Comparison of ENCODE assay signal across 27 mouse cellular contexts in genomic region chr5:129519591-129519990, GRCm38 (mm10). TPM values are rescaled to one million over a fixed set of nuclear protein-coding genes. Genes with fewer than 3 reads are reported as not detected.
DNase-seq lines count a peak whose midpoint lies in the region; TF ChIP-seq lines count a peak whose summit lies in the region.
"Had no signal": no experiment of that assay in that cellular context is flagged by ENCODE, and none has a peak within 500 bp of the region (broad histone marks: within the 10 kb centered on the region; RNA-seq: fewer than 3 reads in every experiment).

No protein-coding gene starts in this region.

- 0 out of 2 replicates have a peak overlapping the region, but pooled peaks have one; percentile 1 for H3K27ac ChIP-seq in left cerebral cortex, adult 2 months
- no peak overlapping the region for H3K27ac ChIP-seq in hindbrain, embryonic 10.5 days
- H3K27ac ChIP-seq: embryonic facial prominence, embryonic 10.5 days; embryonic facial prominence, embryonic 13.5 days; forebrain, embryonic 12.5 days; heart, embryonic 15.5 days; hindbrain, embryonic 12.5 days; hindbrain, embryonic 15.5 days had no signal

- TF ChIP-seq CTCF in left cerebral cortex, adult 2 months (IDR thresholded peaks at IDR 0.05) = no peak

- peaks cover 100% of the 10 kb centered on the region for H3K36me3 ChIP-seq in hindbrain, embryonic 10.5 days

- no peaks in the 10 kb centered on the region for H3K27me3 ChIP-seq in hindbrain, embryonic 10.5 days (ENCODE audit: insufficient read depth, poor library complexity, severe bottlenecking)
- H3K27me3 ChIP-seq: CH12.LX; embryonic facial prominence, embryonic 13.5 days; forebrain, embryonic 12.5 days; heart, embryonic 12.5 days; heart, embryonic 15.5 days; hindbrain, embryonic 12.5 days; hindbrain, embryonic 15.5 days; Patski had no signal

- no peaks in the 10 kb centered on the region for H3K9me3 ChIP-seq in hindbrain, embryonic 10.5 days
- H3K9me3 ChIP-seq: embryonic facial prominence, embryonic 10.5 days; embryonic facial prominence, embryonic 13.5 days; forebrain, embryonic 12.5 days; G1E; heart, embryonic 12.5 days; heart, embryonic 15.5 days; hindbrain, embryonic 12.5 days; hindbrain, embryonic 15.5 days had no signal

- intact Hi-C loops in left cerebral cortex, adult 2 months (cut with DNase I) = no loop called here
- intact Hi-C loops in left cerebral cortex, postnatal 36 days (cut with DNase I) = no loop called here

- no peaks in the 10 kb centered on the region for H3K4me1 ChIP-seq in hindbrain, embryonic 10.5 days (replicated peaks)
- H3K4me1 ChIP-seq: embryonic facial prominence, embryonic 10.5 days; embryonic facial prominence, embryonic 13.5 days; forebrain, embryonic 12.5 days; hindbrain, embryonic 12.5 days had no signal

- peak; percentile 61 to 87 for DNase-seq in adrenal gland, adult (ENCODE audit: inconsistent age in 2 of 2, low spot score in 1 of 2)
- no peak for DNase-seq in adrenal gland, postnatal 4 days (ENCODE audit: low spot score in 2 of 2)
- no peak for DNase-seq in left cerebral cortex, adult 2 months (ENCODE audit: extremely low spot score in 1 of 2, low spot score in 2 of 2)
- DNase-seq in left cerebral cortex, postnatal 36 days (ENCODE audit: low spot score in 2 of 2) = no peak
- DNase-seq in adrenal gland, postnatal 10 days = peak; percentile 49
- DNase-seq in adrenal gland, postnatal 36 days = peak; percentile 60 to 70
- DNase-seq in hindbrain, embryonic 10.5 days (ENCODE audit: low spot score) = no peak
- DNase-seq in neural tube, embryonic 10.5 days (ENCODE audit: extremely low spot score, low spot score) = no peak
- DNase-seq: B cell, adult 2 months; embryo, embryonic 11 days; forebrain, postnatal 0 days; gastrocnemius, postnatal 25 days; heart, adult 18-20 months; heart, postnatal 10 days; heart, postnatal 36 days; kidney, adult 2 months had no signal

- 100% methylated on average over 2 of the region's 2 CpGs for WGBS in hindbrain, embryonic 10.5 days

- H3K4me3 ChIP-seq in left cerebral cortex, adult 2 months = no peak overlapping the region
- H3K4me3 ChIP-seq in hindbrain, embryonic 10.5 days = no peak overlapping the region
- H3K4me3 ChIP-seq: embryonic facial prominence, embryonic 10.5 days; embryonic facial prominence, embryonic 13.5 days; erythroblast, embryonic 14.5 days; forebrain, embryonic 12.5 days; heart, embryonic 12.5 days; heart, embryonic 15.5 days; hindbrain, embryonic 12.5 days; hindbrain, embryonic 15.5 days had no signal

RNA-seq across cellular contexts. Expression of gene Sfswap, which starts 18.6 kb away (rescaled TPM):
- 10 to 100 TPM; 96.7 to 97.2 TPM for total RNA-seq in adrenal gland, postnatal 4 days (2021)
- 100 to 1,000 TPM; 108 to 118 TPM for total RNA-seq in left cerebral cortex, adult 2 months (2021)
- total RNA-seq in left cerebral cortex, postnatal 36 days (2021) = 100 to 1,000 TPM in 1 of 2 experiments, 10 to 100 TPM in 1; 69.5 to 115 TPM
- total RNA-seq in adrenal gland, postnatal 10 days (2021) = 10 to 100 TPM; 51.7 to 66.0 TPM
- 10 to 100 TPM; 44.8 to 55.6 TPM for total RNA-seq in adrenal gland, postnatal 36 days (2021)
- polyA plus RNA-seq in hindbrain, embryonic 10.5 days (2016; fragmentation: Nextera tagmentation; extraction: Ambion mirVana) = 39.8 and 46.3 TPM in 2 replicates

Comparison
In these comparisons a context has a peak if more than half of its experiments do, and no peak if none do; other contexts are left out.
1. DNase-seq: peak in adrenal gland, adult (2 of 2), adrenal gland, postnatal 10 days (single experiment) and adrenal gland, postnatal 36 days (2 of 2); none in adrenal gland, postnatal 4 days (0 of 2), left cerebral cortex, adult 2 months (0 of 2), left cerebral cortex, postnatal 36 days (0 of 2), hindbrain, embryonic 10.5 days (single experiment) and neural tube, embryonic 10.5 days (single experiment).